Mouse (Mus musculus): Measurements from ENCODE around the gene Katnbl1. TPM values are rescaled to one million over a fixed set of nuclear protein-coding genes. Genes with fewer than 3 reads are reported as not detected.

Gene Katnbl1
- polyA plus RNA-seq, 1 experiment, result 10.9 TPM

DNA sequence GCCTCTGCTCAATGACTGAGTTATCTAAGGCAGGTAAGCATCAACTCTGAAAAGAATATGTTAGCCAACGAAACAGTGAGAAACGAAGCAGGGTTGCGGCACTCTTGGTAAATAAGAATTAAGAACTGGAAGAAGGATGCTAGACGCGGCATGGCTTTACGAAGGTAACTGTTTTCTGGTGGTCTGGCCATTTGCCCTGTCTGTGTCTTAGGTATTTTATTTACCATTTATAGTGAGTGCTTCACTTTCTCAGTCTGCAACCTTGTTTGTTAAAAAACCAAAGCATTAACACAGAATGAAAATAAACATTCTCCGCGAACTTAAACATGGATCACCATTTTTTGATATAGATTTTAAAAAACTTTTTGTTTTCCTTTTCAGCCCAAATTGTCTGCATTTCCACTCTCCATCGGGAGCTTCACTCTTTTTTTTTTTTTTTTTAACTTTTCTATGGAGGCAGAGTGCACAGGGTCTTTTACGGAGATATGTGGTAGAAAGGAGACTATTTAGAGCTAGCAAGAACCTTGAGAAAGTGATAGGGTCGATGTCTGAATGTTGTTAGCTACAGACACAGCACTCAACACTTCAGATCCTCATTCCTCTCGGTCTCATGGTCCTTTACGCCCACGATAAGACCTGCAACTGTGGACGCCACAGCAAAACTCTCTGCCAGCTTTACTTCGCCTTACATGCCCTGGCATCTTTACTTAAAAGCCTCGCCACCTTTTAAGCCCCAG is 75.3 kb downstream of the Katnbl1 start:
- H3K4me1 ChIP-seq (ENCODE audit: control insufficient read depth, insufficient read depth, low read length), result no peaks in the 10 kb centered on the region
- peak overlapping the region; percentile 87 for H3K4me3 ChIP-seq (ENCODE audit: insufficient read depth, low read length)
- no peak for TF ChIP-seq CTCF (IDR thresholded peaks at IDR 0.05; ENCODE audit: extremely low read depth, insufficient read depth, low read length)
- TF ChIP-seq POLR2A (IDR thresholded peaks at IDR 0.05; ENCODE audit: extremely low read depth, insufficient read depth, low read length), result no peak
- peak overlapping the region; percentile 49; the same call in 1 of the 2 replicates for H3K27ac ChIP-seq (ENCODE audit: insufficient read depth, low read length)

DNA sequence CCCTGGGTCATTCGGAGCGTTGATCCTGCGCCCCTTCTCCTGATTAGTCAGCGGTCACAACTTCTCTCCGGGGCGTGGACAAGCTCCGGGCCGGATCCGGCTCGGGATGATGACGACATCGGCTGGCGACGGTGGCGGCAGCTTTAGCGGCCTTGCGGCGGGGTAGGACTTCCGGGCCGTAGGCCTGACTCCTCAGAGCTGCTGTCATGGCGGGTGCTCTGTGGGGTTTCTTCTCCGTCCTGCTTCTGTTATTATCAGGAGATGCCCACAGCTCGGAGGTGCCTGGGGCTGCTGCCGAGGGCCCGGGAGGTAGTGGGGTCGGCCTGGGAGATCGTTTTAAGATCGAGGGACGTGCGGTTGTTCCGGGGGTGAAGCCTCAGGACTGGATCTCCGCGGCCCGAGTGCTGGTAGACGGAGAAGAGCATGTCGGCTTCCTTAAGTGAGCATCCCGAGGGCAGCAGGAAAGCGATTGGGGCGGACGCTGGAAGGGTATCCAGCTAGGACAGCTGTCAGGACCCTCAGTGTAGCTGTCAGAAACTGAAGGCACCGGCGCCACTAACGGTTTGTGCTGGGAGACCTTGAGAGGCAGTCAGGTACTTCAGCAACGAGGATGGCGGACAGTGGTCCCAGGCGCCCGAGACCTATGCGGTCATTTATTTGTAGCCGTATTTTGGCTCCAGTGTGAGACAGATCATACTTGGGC is 76.0 kb downstream of the Katnbl1 start, which contains the start of gene Emc7:
Emc7 (plus strand) TSS at position 136 of the 703 bp plus-strand sequence.
- peak within 1 kb of the TSS; percentile 87 for H3K4me3 ChIP-seq (ENCODE audit: insufficient read depth, low read length)
- H3K27ac ChIP-seq (ENCODE audit: insufficient read depth, low read length), result peak within 1 kb of the TSS; percentile 54
- TF ChIP-seq POLR2A (IDR thresholded peaks at IDR 0.05; ENCODE audit: extremely low read depth, insufficient read depth, low read length) (peak; percentile 90), CTCF (IDR thresholded peaks at IDR 0.05; ENCODE audit: extremely low read depth, insufficient read depth, low read length) (no peak)
- no peaks in the 10 kb centered on the region for H3K4me1 ChIP-seq (ENCODE audit: control insufficient read depth, insufficient read depth, low read length)

DNA sequence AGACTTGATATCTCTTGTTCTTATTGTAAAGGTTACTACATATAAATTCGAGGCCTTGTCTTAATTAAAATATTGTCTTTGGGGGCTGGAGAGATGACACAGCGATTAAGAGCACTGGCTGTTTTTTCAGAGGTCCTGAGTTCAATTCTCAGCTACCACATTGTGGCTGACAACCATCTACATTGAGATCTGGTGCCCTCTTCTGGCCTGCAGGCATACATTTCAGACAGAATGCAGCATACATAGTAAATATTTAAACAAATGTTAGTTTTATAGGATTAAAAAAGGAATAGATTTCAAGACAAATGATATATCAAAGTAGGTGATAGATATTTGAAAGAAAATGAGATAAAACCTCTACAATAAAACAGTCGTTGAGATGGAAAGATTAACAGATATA is 81.5 kb downstream of the Katnbl1 start:
- H3K4me1 ChIP-seq (ENCODE audit: control insufficient read depth, insufficient read depth, low read length), result no peaks in the 10 kb centered on the region
- TF ChIP-seq POLR2A (IDR thresholded peaks at IDR 0.05; ENCODE audit: extremely low read depth, insufficient read depth, low read length) (no peak), CTCF (IDR thresholded peaks at IDR 0.05; ENCODE audit: extremely low read depth, insufficient read depth, low read length) (no peak)
- no peak overlapping the region for H3K27ac ChIP-seq (ENCODE audit: insufficient read depth, low read length)
- H3K4me3 ChIP-seq (ENCODE audit: insufficient read depth, low read length), result no peak overlapping the region

Other genes with a start within 250 kb of the Katnbl1 start
- gene Olfr1316, start 244.2 kb upstream of the Katnbl1 start, polyA plus RNA-seq (2012; rRNA removed), result not detected in 2 replicates
- not detected in 2 replicates for gene Olfr1317, start 238.9 kb upstream of the Katnbl1 start, polyA plus RNA-seq (2012; rRNA removed)
- gene Olfr1318, start 225.0 kb upstream of the Katnbl1 start, polyA plus RNA-seq (2012; rRNA removed), result not detected in 2 replicates
- 332 and 337 TPM in 2 replicates for gene Lpcat4, start 139.7 kb upstream of the Katnbl1 start, polyA plus RNA-seq (2012; rRNA removed)
- gene Nutm1, start 119.9 kb upstream of the Katnbl1 start, polyA plus RNA-seq (2012; rRNA removed), result 0.08 and 0.10 TPM in 2 replicates
- gene Nop10, start 117.3 kb upstream of the Katnbl1 start, polyA plus RNA-seq (2012; rRNA removed), result 92.6 and 101 TPM in 2 replicates
- gene Slc12a6, start 113.4 kb upstream of the Katnbl1 start, polyA plus RNA-seq (2012; rRNA removed), result 109 and 113 TPM in 2 replicates
- 0.13 and 0.15 TPM in 2 replicates for gene Gm21985, start 112.9 kb upstream of the Katnbl1 start, polyA plus RNA-seq (2012; rRNA removed)
- gene Emc4, start 11.2 kb upstream of the Katnbl1 start, polyA plus RNA-seq (2012; rRNA removed), result 222 and 230 TPM in 2 replicates
- gene Emc7, start 75.8 kb downstream of the Katnbl1 start, polyA plus RNA-seq (2012; rRNA removed), result 31.9 and 32.8 TPM in 2 replicates
- gene Chrm5, start 101.6 kb downstream of the Katnbl1 start, polyA plus RNA-seq (2012; rRNA removed), result 0.13 and 0.17 TPM in 2 replicates
- 9.7 and 10.8 TPM in 2 replicates for gene Aven, start 113.8 kb downstream of the Katnbl1 start, polyA plus RNA-seq (2012; rRNA removed)

All from cortical plate, adult 2 months (tissue).